Mouse (Mus musculus) hindbrain, embryonic 15.5 days (tissue): ENCODE measurements around the gene 4930415O20Rik. TPM values are rescaled to one million over a fixed set of nuclear protein-coding genes. Genes with fewer than 3 reads are reported as not detected.

Experiments
- ATAC-seq: fragments of 200-750 bp; cut with Nextera tagmentation; 2 replicates; pipeline ENCODE4 v1.8.0; 2017; ENCODE audit warnings: low read depth, moderate number of reproducible peaks, moderate TSS enrichment; ENCODE audit not compliant: low FRiP score
- H3K27ac ChIP-seq: fragments of 300-500 bp; sonication (generic); replicated peaks from 2 replicates; pipeline ENCODE4 v1.5.1; 2015; ENCODE audit warnings: mild to moderate bottlenecking, inconsistent platforms
- H3K27me3 ChIP-seq: fragments of 300-500 bp; sonication (generic); 2 replicates; pipeline ENCODE4 v1.6.1; 2015; ENCODE audit warnings: control low read depth, inconsistent platforms
- H3K36me3 ChIP-seq: fragments of 300-500 bp; sonication (generic); 2 replicates; pipeline ENCODE4 v1.6.1; 2015; ENCODE audit warnings: control low read depth, inconsistent platforms
- H3K4me1 ChIP-seq: fragments of 300-500 bp; sonication (generic); replicated peaks from 2 replicates; pipeline ENCODE4 v1.6.1; 2015; ENCODE audit warnings: control low read depth, inconsistent platforms
- H3K4me2 ChIP-seq: fragments of 300-500 bp; sonication (generic); 2 replicates; pipeline ENCODE4 v1.6.1; 2015; ENCODE audit warnings: moderate library complexity, mild to moderate bottlenecking, inconsistent platforms
- H3K4me3 ChIP-seq: fragments of 300-500 bp; sonication (generic); 2 replicates; pipeline ENCODE4 v1.5.1; 2015; ENCODE audit warnings: mild to moderate bottlenecking, inconsistent platforms
- H3K9ac ChIP-seq: fragments of 300-500 bp; sonication (generic); 2 replicates; pipeline ENCODE4 v1.6.1; 2015; ENCODE audit warnings: inconsistent platforms
- H3K9me3 ChIP-seq: fragments of 300-500 bp; sonication (generic); 2 replicates; pipeline ENCODE4 v1.6.1; 2016; ENCODE audit warnings: control low read depth, inconsistent platforms
- WGBS: fragments of 180-500 bp; shearing (Covaris S2); methylation state at CpG from one replicate; pipeline ENCODE4 v1.1.7; 2015; 5-methylcytosine and 5-hydroxymethylcytosine counted together
- polyA plus RNA-seq: library from polyadenylated mRNA; unstranded; fragments of >200 nt; fragmentation: Nextera tagmentation; extraction: Ambion mirVana; gene quantifications from 2 replicates; pipeline ENCODE4 v1.2.1, GENCODE M21; 2015

The 4930415O20Rik gene
- polyA plus RNA-seq, 1 experiment from 2014 or later, result not detected

DNA sequence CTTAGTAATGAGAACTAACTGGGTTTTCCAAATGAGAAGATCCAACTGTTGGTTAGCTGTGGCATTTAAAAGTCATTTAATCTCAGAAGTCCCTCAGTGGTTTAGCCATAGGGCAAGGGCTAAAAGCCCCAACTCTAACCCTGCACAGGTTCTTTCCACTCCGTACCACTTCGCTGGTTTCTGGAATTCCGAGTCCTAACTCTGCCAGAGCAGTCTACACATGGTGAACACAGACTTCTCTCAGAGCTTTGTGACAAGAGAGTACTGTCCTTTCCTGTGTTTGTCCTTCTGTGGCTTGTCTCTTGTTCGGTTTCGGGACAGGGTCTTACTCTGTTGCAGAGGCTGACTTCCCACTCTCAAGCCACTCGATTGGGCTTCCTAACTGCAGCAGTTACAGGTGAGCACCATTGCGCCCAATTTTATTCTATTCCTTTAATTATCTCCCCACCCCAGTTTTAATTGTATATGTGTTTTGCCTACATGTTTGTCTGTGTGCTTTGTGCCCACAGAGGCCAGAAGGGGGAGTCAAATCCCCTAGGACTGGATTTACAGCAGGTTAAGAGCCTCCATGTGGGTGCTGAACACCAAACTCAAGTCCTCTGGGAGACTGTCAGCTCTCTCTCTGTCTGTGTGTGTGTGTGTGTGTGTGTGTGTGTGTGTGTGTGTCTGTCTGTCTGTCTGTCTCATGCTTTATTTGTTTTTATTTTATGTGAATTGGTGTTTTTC is 55.8 kb downstream of the 4930415O20Rik start:
- no peak for ATAC-seq
- Histone ChIP-seq H3K4me2 (no peak overlapping the region), H3K36me3 (no peaks in the 10 kb centered on the region), H3K9me3 (no peaks in the 10 kb centered on the region), H3K4me1 (peaks cover 28% of the 10 kb centered on the region), H3K9ac (no peak overlapping the region), H3K27me3 (peaks cover 5% of the 10 kb centered on the region; the same call in 1 of the 2 replicates), H3K27ac (no peak overlapping the region), H3K4me3 (no peak overlapping the region)
- 80% methylated on average over 7 of the region's 7 CpGs for WGBS

DNA sequence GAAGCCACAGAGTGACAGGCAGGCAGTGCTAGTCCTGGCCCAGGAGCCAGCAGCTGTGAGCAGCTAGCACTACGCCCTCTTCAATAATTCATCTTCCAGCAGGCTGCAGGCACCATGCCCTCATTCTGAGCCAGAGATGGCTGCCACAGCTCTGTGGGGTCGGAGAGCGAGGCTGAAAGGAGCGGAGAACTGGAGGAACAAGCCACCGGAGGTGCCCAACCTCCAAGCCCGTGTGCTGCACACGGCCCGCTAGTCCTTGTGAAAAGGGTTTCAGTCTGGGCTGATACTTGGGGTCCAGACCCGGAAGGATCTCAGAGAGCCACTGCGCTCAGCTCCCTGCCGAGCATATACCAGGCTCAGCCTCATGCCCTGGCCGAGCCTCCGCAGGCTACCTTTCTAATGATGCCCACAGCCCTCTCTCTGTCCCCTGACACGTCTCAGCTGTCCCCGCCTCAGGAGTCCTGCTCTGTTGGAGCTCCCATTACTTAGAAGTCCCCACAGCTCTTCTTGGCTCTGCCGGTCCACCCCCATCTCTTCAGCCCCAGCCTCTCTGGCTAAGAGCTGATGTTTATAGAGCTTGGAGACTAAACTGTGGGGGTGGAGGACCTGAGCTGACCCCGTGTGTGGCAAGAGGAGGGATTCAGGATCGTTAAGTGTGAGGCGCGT is 57.9 kb downstream of the 4930415O20Rik start:
- H3K4me1 ChIP-seq, result peaks cover 47% of the 10 kb centered on the region
- 7% methylated on average over 20 of the region's 20 CpGs for WGBS
- peaks cover 5% of the 10 kb centered on the region; the same call in 1 of the 2 replicates for H3K27me3 ChIP-seq
- H3K4me2 ChIP-seq, result peak overlapping the region; percentile 50
- no peaks in the 10 kb centered on the region for H3K36me3 ChIP-seq
- peak overlapping the region; percentile 59 for H3K27ac ChIP-seq
- ATAC-seq, result no peak
- peak overlapping the region; percentile 23 for H3K9ac ChIP-seq
- H3K9me3 ChIP-seq, result no peaks in the 10 kb centered on the region
- H3K4me3 ChIP-seq, result peak overlapping the region; percentile 12; the same call in 1 of the 2 replicates

DNA sequence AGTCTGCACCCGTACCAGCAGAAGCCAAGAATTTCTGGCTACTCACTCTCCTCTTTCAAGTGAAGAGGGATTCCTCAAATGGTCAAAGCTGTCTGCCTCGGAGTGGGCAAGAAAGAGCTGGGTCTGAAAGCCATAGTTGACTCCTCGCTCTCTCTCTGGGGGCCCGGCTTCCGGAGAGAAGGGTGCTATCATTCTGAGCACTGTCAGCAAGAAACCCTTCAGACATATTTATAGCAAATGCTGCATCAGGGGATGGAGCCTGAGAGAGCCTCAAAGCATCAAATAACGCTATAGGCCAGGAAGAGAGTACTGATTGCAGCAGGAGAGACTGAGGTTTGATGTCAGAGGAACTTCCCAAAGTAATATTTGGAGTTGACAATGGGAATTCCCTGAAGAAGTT is 58.7 kb downstream of the 4930415O20Rik start:
- peaks cover 5% of the 10 kb centered on the region; the same call in 1 of the 2 replicates for H3K27me3 ChIP-seq
- no peak overlapping the region for H3K9ac ChIP-seq
- peak overlapping the region; percentile 59 for H3K27ac ChIP-seq
- WGBS, result 55% methylated on average over 6 of the region's 6 CpGs
- H3K4me2 ChIP-seq, result peak overlapping the region; percentile 50; the same call in 1 of the 2 replicates
- no peak overlapping the region for H3K4me3 ChIP-seq
- no peak for ATAC-seq
- peaks cover 47% of the 10 kb centered on the region for H3K4me1 ChIP-seq
- H3K9me3 ChIP-seq, result no peaks in the 10 kb centered on the region
- H3K36me3 ChIP-seq, result no peaks in the 10 kb centered on the region

DNA sequence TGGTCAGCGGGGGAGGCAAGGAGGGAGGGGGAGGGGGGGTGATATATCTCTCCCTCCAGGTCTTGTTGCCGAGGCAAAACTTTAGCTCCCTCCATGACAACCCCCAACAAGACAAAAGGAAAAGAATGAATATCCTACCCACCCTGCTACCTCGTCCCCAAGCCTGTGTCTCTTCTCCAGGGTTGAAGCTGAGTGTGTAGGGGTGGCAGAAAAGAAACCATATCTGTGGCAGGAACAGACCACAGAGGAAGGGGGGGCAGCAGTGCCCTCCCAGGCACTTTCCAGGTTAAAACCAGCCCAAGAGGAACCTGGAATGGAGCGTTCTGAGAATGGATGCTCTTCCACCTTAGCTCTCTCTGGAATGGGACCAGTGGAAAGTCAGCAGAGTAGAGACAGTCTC is 59.7 kb downstream of the 4930415O20Rik start, which contains the start of gene Cacnb3:
Gene Cacnb3, plus strand, starts transcription at position 301 of the 400 bp plus-strand sequence.
- peak within 1 kb of the TSS; percentile 96 for H3K27ac ChIP-seq
- peak within 1 kb of the TSS; percentile 88 for H3K9ac ChIP-seq
- ATAC-seq, result no peak
- peaks cover 5% of the 10 kb centered on the region; the same call in 1 of the 2 replicates for H3K27me3 ChIP-seq
- H3K4me1 ChIP-seq, result peaks cover 52% of the 10 kb centered on the region
- no peaks in the 10 kb centered on the region for H3K9me3 ChIP-seq
- 41% methylated on average over 4 of the region's 4 CpGs for WGBS
- H3K4me3 ChIP-seq, result peak within 1 kb of the TSS; percentile 81
- no peaks in the 10 kb centered on the region for H3K36me3 ChIP-seq
- H3K4me2 ChIP-seq, result peak within 1 kb of the TSS; percentile 87

DNA sequence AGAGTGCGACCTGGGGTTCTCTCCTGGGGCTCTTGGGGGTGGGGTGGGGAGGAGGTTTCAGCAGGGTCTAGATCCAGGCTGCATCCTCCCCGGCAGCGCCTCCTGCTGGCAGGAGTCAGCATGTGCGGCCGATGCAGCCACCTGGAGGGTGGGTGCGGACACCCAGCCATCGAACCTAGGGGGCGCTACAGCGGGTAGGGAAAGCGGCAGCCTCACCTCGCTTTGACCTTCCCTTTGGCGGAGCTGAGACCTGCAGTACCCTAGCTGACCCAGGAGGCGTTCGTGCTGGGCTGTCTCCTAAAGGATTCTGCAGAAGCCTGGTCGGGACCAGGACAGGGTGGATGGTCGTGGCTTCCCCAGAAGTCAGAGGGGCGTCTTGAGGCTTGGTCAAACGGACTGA is 60.7 kb downstream of the 4930415O20Rik start:
- ATAC-seq, result peak; percentile 17; the same call in 1 of the 2 replicates
- H3K4me2 ChIP-seq, result peak overlapping the region; percentile 87
- H3K9me3 ChIP-seq, result no peaks in the 10 kb centered on the region
- peak overlapping the region; percentile 81 for H3K4me3 ChIP-seq
- peak overlapping the region; percentile 96 for H3K27ac ChIP-seq
- H3K36me3 ChIP-seq, result no peaks in the 10 kb centered on the region
- H3K9ac ChIP-seq, result peak overlapping the region; percentile 88
- peaks cover 5% of the 10 kb centered on the region; the same call in 1 of the 2 replicates for H3K27me3 ChIP-seq
- peaks cover 61% of the 10 kb centered on the region for H3K4me1 ChIP-seq
- under 1% methylated on average over 18 of the region's 18 CpGs for WGBS

DNA sequence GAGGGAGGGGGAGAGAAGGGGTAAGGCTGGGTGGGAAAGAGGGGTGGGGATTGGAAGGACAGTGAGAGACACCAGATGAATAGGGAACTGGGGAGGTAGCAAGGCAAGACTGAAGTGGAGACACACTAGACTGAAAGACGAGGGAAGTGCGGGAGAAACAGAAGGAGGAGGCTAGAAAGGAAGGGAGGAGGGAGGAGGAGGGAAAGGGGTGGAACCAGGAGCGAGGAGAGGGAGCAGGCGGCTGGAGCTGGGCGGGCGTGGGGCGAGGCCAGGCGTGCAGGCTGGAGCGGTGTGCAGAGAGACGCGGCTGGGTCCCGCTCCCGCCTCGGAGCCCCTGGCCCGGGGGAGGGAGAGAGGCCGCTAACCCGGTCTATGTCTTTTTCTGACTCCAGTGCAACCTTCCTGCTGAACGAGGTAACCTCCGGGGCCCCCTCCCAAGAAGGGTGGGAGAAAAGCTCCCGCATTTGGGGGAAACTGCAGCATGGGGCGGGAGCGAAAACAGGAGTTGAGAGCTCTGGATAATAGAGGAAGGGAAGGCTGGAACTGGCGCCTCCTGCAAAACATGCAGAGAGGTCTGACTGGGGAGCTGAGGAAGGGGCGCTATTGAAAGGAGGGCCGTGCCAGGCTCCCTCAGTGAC is 61.4 kb downstream of the 4930415O20Rik start:
- H3K4me1 ChIP-seq, result peaks cover 68% of the 10 kb centered on the region
- WGBS, result 1% methylated on average over 25 of the region's 25 CpGs
- H3K4me3 ChIP-seq, result peak overlapping the region; percentile 81
- peak overlapping the region; percentile 88 for H3K9ac ChIP-seq
- H3K9me3 ChIP-seq, result no peaks in the 10 kb centered on the region
- ATAC-seq, result peak; percentile 54
- no peaks in the 10 kb centered on the region for H3K36me3 ChIP-seq
- H3K27ac ChIP-seq, result peak overlapping the region; percentile 96
- peaks cover 5% of the 10 kb centered on the region; the same call in 1 of the 2 replicates for H3K27me3 ChIP-seq
- H3K4me2 ChIP-seq, result peak overlapping the region; percentile 87

DNA sequence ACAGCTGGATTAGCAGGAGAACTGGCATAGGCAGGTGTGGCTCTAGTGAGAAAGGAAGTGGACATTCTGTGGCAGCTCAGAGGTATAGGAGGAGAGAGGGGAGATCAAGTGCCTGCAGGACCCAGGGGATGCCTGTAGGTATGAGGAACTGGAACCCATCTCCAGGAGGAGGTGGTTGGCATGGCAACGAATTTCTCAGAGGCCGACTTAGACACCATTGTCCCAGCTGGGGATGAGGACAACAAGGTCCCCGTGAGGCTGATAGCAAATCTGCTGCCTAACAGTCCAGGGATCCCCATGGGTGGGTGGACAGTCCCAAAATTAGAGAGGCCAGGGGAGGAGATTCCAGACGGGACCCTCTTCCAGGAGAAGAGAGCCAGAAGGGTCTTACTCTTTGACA is 62.1 kb downstream of the 4930415O20Rik start:
- 0% methylated on average over 4 of the region's 4 CpGs for WGBS
- Histone ChIP-seq H3K9ac (peak overlapping the region; percentile 88), H3K9me3 (no peaks in the 10 kb centered on the region), H3K4me3 (peak overlapping the region; percentile 81), H3K27ac (peak overlapping the region; percentile 96), H3K4me2 (peak overlapping the region; percentile 87), H3K4me1 (peaks cover 75% of the 10 kb centered on the region), H3K36me3 (no peaks in the 10 kb centered on the region), H3K27me3 (peaks cover 5% of the 10 kb centered on the region; the same call in 1 of the 2 replicates)
- ATAC-seq, result no peak

DNA sequence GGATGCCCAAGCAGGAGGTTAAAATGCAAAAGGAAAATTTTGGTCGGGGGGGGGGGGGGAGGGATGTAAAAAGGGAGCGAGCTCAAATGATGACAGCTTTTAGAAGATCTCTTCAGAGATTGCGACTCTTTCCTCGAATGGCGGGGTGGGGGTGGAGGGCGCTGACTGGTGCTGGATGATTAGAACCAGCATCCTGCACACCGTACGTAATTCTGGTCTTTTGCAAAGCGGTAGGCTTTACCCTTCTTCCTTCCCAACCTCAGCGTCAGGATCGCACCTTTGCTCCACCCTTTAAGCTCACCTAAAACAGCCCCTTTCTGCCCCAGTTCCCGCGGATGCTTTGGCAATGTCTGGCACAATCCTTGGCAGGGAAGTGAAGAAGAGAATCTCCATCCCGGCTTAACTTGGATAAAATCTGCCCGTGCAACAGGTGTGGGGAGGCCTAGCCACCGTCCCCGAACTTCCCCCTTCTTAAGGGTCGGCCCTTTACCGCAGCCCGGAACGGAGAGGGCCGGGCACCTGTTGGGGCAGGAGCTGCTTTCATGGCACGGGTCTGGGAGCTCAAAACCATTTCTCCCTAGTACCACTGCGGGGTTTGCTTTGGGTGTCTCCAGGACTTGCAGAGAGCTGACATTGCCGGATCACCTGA is 63.1 kb downstream of the 4930415O20Rik start:
- peak overlapping the region; percentile 88 for H3K9ac ChIP-seq
- WGBS, result under 1% methylated on average over 25 of the region's 25 CpGs
- H3K4me3 ChIP-seq, result peak overlapping the region; percentile 81
- 0 out of 2 replicates have a peak, but pooled peaks cover 2% of the 10 kb centered on the region for H3K36me3 ChIP-seq
- no peak; the same call in 1 of the 2 replicates for ATAC-seq
- H3K27me3 ChIP-seq, result peaks cover 5% of the 10 kb centered on the region; the same call in 1 of the 2 replicates
- no peaks in the 10 kb centered on the region for H3K9me3 ChIP-seq
- peaks cover 66% of the 10 kb centered on the region for H3K4me1 ChIP-seq
- H3K4me2 ChIP-seq, result peak overlapping the region; percentile 87
- H3K27ac ChIP-seq, result peak overlapping the region; percentile 96

DNA sequence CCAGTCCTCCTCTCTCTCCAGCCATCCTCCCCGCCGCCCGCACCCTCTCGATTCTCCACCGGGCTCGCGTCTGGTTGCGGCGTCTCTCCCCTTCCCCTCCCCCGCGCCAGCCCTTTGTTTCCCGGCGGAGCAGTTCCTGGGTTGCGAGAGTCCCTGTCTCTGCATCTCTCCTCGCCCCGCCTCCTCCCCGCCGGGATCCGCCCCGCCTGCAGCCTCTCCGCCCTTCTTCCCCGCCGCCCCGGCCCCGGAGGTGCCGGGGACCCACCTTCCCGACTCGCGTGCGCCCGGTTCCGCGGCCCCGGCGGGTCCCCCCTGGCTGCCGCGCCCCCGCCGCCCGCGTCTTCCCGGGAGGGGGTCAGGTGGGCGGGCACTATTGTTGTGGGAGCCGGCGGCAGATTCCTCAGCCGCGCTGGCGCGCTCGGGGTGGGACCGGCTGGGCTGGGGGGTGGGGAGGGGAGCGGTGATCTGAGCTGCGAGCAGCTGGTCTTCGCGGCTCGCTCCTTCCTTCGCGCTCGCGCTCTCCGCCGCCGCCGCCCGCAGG is 63.8 kb downstream of the 4930415O20Rik start:
- H3K4me2 ChIP-seq, result peak overlapping the region; percentile 87
- peaks cover 3% of the 10 kb centered on the region; the same call in 1 of the 2 replicates for H3K36me3 ChIP-seq
- peak overlapping the region; percentile 81 for H3K4me3 ChIP-seq
- peaks cover 59% of the 10 kb centered on the region for H3K4me1 ChIP-seq
- ATAC-seq, result peak; percentile 61
- peaks cover 5% of the 10 kb centered on the region; the same call in 1 of the 2 replicates for H3K27me3 ChIP-seq
- peak overlapping the region; percentile 88 for H3K9ac ChIP-seq
- WGBS, result under 1% methylated on average over 49 of the region's 65 CpGs
- peak overlapping the region; percentile 96 for H3K27ac ChIP-seq
- no peaks in the 10 kb centered on the region for H3K9me3 ChIP-seq

DNA sequence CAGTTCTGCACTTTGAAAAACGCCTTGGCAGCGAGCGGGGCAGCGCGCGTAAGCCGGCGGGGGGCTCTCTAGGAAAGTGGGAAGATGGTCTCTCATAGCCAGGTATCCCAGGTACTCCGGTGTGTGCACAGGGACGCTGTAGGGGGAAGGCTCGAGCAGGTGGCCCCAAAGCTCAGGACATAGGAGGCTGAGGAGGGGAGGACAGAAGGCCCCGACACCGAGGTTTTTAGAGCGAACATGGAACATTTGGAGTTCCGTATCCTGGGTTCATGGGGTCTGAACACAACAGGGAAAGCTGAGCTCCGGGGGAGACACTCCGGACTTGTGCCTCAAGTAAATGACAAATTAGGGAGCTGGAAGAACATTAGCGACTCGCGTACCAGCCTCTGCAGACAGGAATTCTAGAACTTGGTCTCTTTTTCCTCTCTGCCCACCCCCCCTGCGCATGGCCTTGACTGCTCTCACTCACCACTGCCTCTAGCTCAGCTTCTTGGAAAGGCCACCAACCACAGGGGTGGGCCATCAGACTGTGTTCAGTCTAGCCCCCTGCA is 64.6 kb downstream of the 4930415O20Rik start:
- peaks cover 4% of the 10 kb centered on the region; the same call in 1 of the 2 replicates for H3K27me3 ChIP-seq
- peaks cover 9% of the 10 kb centered on the region for H3K36me3 ChIP-seq
- WGBS, result under 1% methylated on average over 21 of the region's 21 CpGs
- H3K9ac ChIP-seq, result peak overlapping the region; percentile 88
- no peaks in the 10 kb centered on the region for H3K9me3 ChIP-seq
- ATAC-seq, result no peak
- peak overlapping the region; percentile 81 for H3K4me3 ChIP-seq
- peak overlapping the region; percentile 96 for H3K27ac ChIP-seq
- H3K4me2 ChIP-seq, result peak overlapping the region; percentile 87
- H3K4me1 ChIP-seq, result peaks cover 58% of the 10 kb centered on the region

DNA sequence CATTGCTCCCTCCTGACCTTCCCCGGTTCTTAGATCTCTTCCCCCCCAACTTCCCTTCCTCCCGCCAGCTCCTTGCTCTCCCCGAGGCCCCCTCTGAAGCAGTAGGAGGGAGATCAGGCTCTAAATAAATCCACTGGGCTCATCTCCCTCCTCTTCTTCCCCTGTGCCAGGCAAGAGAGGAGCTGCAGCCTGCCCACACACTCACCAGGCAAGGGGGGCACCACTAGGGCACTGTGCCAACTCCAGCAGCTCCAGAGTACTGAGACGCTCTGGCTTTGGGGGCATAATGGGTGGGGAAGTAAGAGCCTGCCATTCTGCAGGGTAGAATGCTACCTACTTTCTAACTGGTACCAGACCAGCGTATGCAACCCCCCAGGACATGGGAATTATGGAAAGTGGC is 65.7 kb downstream of the 4930415O20Rik start:
- WGBS, result 24% methylated on average over 5 of the region's 5 CpGs
- Histone ChIP-seq H3K4me1 (peaks cover 49% of the 10 kb centered on the region), H3K36me3 (peaks cover 20% of the 10 kb centered on the region), H3K9me3 (no peaks in the 10 kb centered on the region), H3K4me3 (peak overlapping the region; percentile 81), H3K27me3 (no peaks in the 10 kb centered on the region), H3K4me2 (peak overlapping the region; percentile 87), H3K27ac (no peak overlapping the region), H3K9ac (peak overlapping the region; percentile 88)
- ATAC-seq, result no peak
